Mouse (Mus musculus) liver, embryonic 14 days (tissue): ENCODE measurements around the gene Capn10. TPM values are rescaled to one million over a fixed set of nuclear protein-coding genes. Genes with fewer than 3 reads are reported as not detected.

ENCODE experiments used
- polyA plus RNA-seq: library from polyadenylated mRNA; depleted of rRNA; stranded (reverse); fragments of >200 nt; gene quantifications from 2 replicates; pipeline ENCODE4 v1.2.3, GENCODE M21; 2012; rRNA removed

Gene Capn10
- 7.9 TPM in 2 replicates for polyA plus RNA-seq

GRCm38 (mm10) chr1:92934182-92934827 lies at the start of gene Capn10:
TSS of gene Capn10 (plus strand) at chr1:92934376.

GRCm38 (mm10) chr1:92902786-92903185 lies 31.4 kb upstream of the Capn10 start, which contains the start of gene Ankmy1:
TSS of gene Ankmy1 (minus strand) at chr1:92902906.

GRCm38 (mm10) chr1:92906779-92907631 lies 27.2 kb upstream of the Capn10 start, which contains the start of gene Dusp28:
TSS of gene Dusp28 (plus strand) at chr1:92906981.

GRCm38 (mm10) chr1:92910239-92910885 lies 23.8 kb upstream of the Capn10 start, which contains the start of gene Rnpepl1:
TSS of gene Rnpepl1 (plus strand) at chr1:92910783.

GRCm38 (mm10) chr1:92950607-92951006 lies 16.4 kb downstream of the Capn10 start, which contains the start of gene Gpr35:
TSS of gene Gpr35 (plus strand) at chr1:92950865.

Other genes starting within 250 kb of the Capn10 start
- gene Gpc1, start 102.7 kb upstream of the Capn10 start, polyA plus RNA-seq = 1.5 and 1.6 TPM in 2 replicates
- 0.03 TPM in 2 replicates for gene Ankmy1, start 31.5 kb upstream of the Capn10 start, polyA plus RNA-seq
- gene Dusp28, start 27.4 kb upstream of the Capn10 start, polyA plus RNA-seq = 4.8 and 6.2 TPM in 2 replicates
- gene Rnpepl1, start 23.6 kb upstream of the Capn10 start, polyA plus RNA-seq = 8.5 and 10.1 TPM in 2 replicates
- gene Gpr35, start 16.5 kb downstream of the Capn10 start, polyA plus RNA-seq = 0.28 and 0.44 TPM in 2 replicates
- not detected in 2 replicates for gene Aqp12, start 72.0 kb downstream of the Capn10 start, polyA plus RNA-seq
- gene Kif1a, start 167.6 kb downstream of the Capn10 start, polyA plus RNA-seq = 0.05 and 0.10 TPM in 2 replicates
- gene Agxt, start 200.9 kb downstream of the Capn10 start, polyA plus RNA-seq = 2.5 and 2.9 TPM in 2 replicates
- gene 2310007B03Rik, start 226.6 kb downstream of the Capn10 start, polyA plus RNA-seq = 0.12 TPM in 2 replicates
- 0.01 TPM in 2 replicates for gene Crocc2, start 234.3 kb downstream of the Capn10 start, polyA plus RNA-seq